Mouse (Mus musculus) midbrain, embryonic 10.5 days (tissue): ENCODE measurements around the gene Eftud2. TPM values are rescaled to one million over a fixed set of nuclear protein-coding genes. Genes with fewer than 3 reads are reported as not detected.

Experiments used
- DNase-seq: peaks from one replicate; pipeline ENCODE4 v3.0.0-alpha.2; 2017; ENCODE audit warnings: low spot score
- H3K27ac ChIP-seq: fragments of 300-500 bp; sonication (generic); replicated peaks from 2 replicates; pipeline ENCODE4 v1.5.1; 2016; ENCODE audit warnings: mild to moderate bottlenecking
- H3K27me3 ChIP-seq: fragments of 300-500 bp; sonication (generic); 2 replicates; pipeline ENCODE4 v1.6.1; 2016; ENCODE audit warnings: low read depth, mild to moderate bottlenecking; ENCODE audit not compliant: poor library complexity, severe bottlenecking
- H3K36me3 ChIP-seq: fragments of 300-500 bp; sonication (generic); 2 replicates; pipeline ENCODE4 v1.6.1; 2016; ENCODE audit warnings: mild to moderate bottlenecking, moderate library complexity
- H3K4me1 ChIP-seq: fragments of 300-500 bp; sonication (generic); 2 replicates; pipeline ENCODE4 v1.6.1; 2016
- H3K4me3 ChIP-seq: fragments of 300-500 bp; sonication (generic); 2 replicates; pipeline ENCODE4 v1.5.1; 2016; ENCODE audit warnings: mild to moderate bottlenecking, moderate library complexity
- H3K9me3 ChIP-seq: fragments of 300-500 bp; sonication (generic); replicated peaks from 2 replicates; pipeline ENCODE4 v1.6.1; 2016; ENCODE audit warnings: mild to moderate bottlenecking
- WGBS: fragments of 180-500 bp; shearing (Covaris S2); methylation state at CpG from one replicate; pipeline ENCODE4 v1.1.7; 2016; 5-methylcytosine and 5-hydroxymethylcytosine counted together
- polyA plus RNA-seq: library from polyadenylated mRNA; unstranded; fragments of >200 nt; fragmentation: Nextera tagmentation; extraction: Ambion mirVana; gene quantifications from 2 replicates; pipeline ENCODE4 v1.2.1, GENCODE M21; 2016

Gene Eftud2
- polyA plus RNA-seq, 1 experiment from 2014 or later = 339 TPM

DNA sequence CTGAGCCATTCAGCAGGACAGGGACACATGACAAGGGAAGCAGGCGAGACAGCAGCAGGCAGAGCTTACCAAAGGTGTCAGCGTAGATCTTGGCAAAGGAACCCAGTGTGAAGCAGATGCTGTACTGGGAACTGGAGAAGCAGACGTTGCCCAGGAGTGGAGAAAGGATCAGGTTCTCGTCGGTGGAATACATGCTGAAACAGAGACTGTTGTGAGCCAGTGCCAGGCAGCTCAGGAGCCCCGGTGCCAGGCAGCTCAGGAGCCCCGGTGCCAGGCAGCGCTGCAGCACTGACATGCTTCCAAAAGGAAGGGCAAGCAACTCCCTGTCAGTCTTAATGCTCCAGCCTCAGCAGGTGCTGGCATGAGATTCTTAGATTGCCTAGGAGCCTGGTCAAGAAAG, 20.9 kb downstream of the Eftud2 start:
- Histone ChIP-seq H3K4me1 (no peaks in the 10 kb centered on the region), H3K36me3 (peaks cover 100% of the 10 kb centered on the region)

GRCm38 (mm10) chr11:102858951-102859350, 21.8 kb downstream of the Eftud2 start:
- WGBS = 89% methylated on average over 11 of the region's 11 CpGs
- peaks cover 100% of the 10 kb centered on the region for H3K36me3 ChIP-seq
- no peaks in the 10 kb centered on the region for H3K4me1 ChIP-seq
- no peaks in the 10 kb centered on the region for H3K9me3 ChIP-seq
- H3K27ac ChIP-seq = no peak overlapping the region
- H3K27me3 ChIP-seq = no peaks in the 10 kb centered on the region
- H3K4me3 ChIP-seq = no peak overlapping the region
- DNase-seq = no peak

More for the DNA sequence above, 20.9 kb downstream of the Eftud2 start:
- 96% methylated on average over 8 of the region's 8 CpGs for WGBS
- Histone ChIP-seq H3K4me3 (no peak overlapping the region), H3K9me3 (no peaks in the 10 kb centered on the region), H3K27me3 (no peaks in the 10 kb centered on the region), H3K27ac (no peak overlapping the region)
- no peak for DNase-seq

GRCm38 (mm10) chr11:102855941-102856340, 24.8 kb downstream of the Eftud2 start:
- WGBS = 77% methylated on average over 6 of the region's 6 CpGs
- Histone ChIP-seq H3K27me3 (no peaks in the 10 kb centered on the region), H3K9me3 (no peaks in the 10 kb centered on the region), H3K27ac (no peak overlapping the region), H3K4me3 (no peak overlapping the region), H3K4me1 (no peaks in the 10 kb centered on the region), H3K36me3 (peaks cover 100% of the 10 kb centered on the region)
- no peak for DNase-seq

DNA sequence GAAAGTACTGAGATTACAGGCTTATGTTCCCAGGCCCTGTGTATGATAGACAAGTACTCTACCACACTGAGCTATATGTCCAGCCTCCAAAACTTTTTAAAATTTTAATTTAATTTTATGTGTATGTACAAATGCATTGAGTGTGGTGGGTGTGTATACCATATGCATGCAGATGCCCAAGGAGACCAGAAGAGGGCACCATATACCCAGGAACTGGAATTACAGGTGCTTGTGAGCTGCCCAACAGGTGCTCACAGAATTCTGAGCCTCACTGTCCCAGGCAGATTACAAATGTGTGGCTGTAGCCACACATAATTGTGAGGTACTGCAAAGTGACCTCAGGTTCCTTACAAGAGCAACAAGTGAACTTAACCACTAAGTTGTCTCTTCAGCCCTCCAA, 27.0 kb downstream of the Eftud2 start:
- Histone ChIP-seq H3K36me3 (peaks cover 100% of the 10 kb centered on the region), H3K27me3 (no peaks in the 10 kb centered on the region), H3K4me1 (no peaks in the 10 kb centered on the region), H3K27ac (no peak overlapping the region), H3K9me3 (no peaks in the 10 kb centered on the region), H3K4me3 (no peak overlapping the region)
- no peak for DNase-seq

DNA sequence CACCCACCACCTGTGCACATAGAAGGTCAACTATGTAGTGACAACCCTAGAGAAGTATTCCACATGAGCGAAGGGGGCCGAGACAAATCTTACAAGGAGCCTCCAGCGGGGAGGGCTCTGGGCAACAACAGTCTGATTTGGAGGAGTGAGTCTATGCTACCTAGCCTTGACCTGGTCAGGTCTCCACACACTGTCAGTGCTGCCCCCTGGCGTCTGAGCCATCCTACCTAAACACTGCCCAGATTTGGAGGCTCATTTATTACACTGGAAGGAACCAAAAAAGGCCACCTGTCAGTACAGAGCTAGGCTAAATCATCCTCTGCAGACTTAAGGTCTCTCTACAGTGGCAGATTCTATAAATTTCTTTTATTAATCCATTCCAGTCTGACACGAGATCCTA, 28.9 kb downstream of the Eftud2 start:
- H3K27me3 ChIP-seq = no peaks in the 10 kb centered on the region
- H3K9me3 ChIP-seq = no peaks in the 10 kb centered on the region
- no peak overlapping the region for H3K4me3 ChIP-seq
- WGBS = 72% methylated on average over 5 of the region's 5 CpGs
- peak; percentile 50 for DNase-seq
- no peak overlapping the region for H3K27ac ChIP-seq
- peaks cover 100% of the 10 kb centered on the region for H3K36me3 ChIP-seq
- H3K4me1 ChIP-seq = no peaks in the 10 kb centered on the region

DNA sequence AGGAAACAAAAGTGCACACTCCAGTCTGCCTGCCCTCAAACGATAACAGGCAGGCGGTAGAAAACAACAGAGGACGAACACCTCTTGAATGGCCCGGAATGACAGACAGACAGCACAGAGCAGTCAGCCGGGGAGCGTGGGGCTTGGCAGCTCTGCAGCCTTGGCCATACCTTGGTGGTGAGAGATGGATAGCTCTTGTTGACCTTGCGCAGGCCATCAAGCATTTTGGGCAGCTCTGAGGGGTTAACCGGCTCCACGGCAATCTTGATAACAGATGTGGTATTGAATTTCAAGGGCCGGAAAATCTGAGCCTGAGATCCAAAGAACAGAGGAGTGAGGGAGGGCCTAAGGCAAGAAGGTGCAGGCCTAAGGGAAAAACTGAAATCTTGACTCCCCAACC, 34.9 kb downstream of the Eftud2 start:
- H3K36me3 ChIP-seq = peaks cover 100% of the 10 kb centered on the region

GRCm38 (mm10) chr11:102838616-102839150, 42.1 kb downstream of the Eftud2 start:
- Histone ChIP-seq H3K9me3 (no peaks in the 10 kb centered on the region), H3K36me3 (peaks cover 80% of the 10 kb centered on the region), H3K4me3 (no peak overlapping the region), H3K4me1 (no peaks in the 10 kb centered on the region), H3K27me3 (no peaks in the 10 kb centered on the region), H3K27ac (no peak overlapping the region)
- no peak for DNase-seq
- 91% methylated on average over 9 of the region's 9 CpGs for WGBS

More for the DNA sequence above, 34.9 kb downstream of the Eftud2 start:
- Histone ChIP-seq H3K4me1 (no peaks in the 10 kb centered on the region), H3K4me3 (no peak overlapping the region), H3K27me3 (no peaks in the 10 kb centered on the region), H3K9me3 (no peaks in the 10 kb centered on the region), H3K27ac (no peak overlapping the region)
- no peak for DNase-seq
- WGBS = 90% methylated on average over 10 of the region's 10 CpGs

GRCm38 (mm10) chr11:102838126-102838525, 42.7 kb downstream of the Eftud2 start:
- H3K9me3 ChIP-seq = no peaks in the 10 kb centered on the region
- H3K4me3 ChIP-seq = no peak overlapping the region
- DNase-seq = no peak
- H3K36me3 ChIP-seq = peaks cover 75% of the 10 kb centered on the region
- H3K27me3 ChIP-seq = no peaks in the 10 kb centered on the region
- 100% methylated on average over 2 of the region's 2 CpGs for WGBS
- no peaks in the 10 kb centered on the region for H3K4me1 ChIP-seq
- H3K27ac ChIP-seq = no peak overlapping the region

GRCm38 (mm10) chr11:102837385-102837784, 43.4 kb downstream of the Eftud2 start:
- no peak for DNase-seq
- Histone ChIP-seq H3K4me3 (no peak overlapping the region), H3K36me3 (peaks cover 67% of the 10 kb centered on the region), H3K27me3 (no peaks in the 10 kb centered on the region), H3K4me1 (no peaks in the 10 kb centered on the region), H3K9me3 (no peaks in the 10 kb centered on the region), H3K27ac (no peak overlapping the region)
- 93% methylated on average over 1 of the region's 1 CpGs for WGBS

DNA sequence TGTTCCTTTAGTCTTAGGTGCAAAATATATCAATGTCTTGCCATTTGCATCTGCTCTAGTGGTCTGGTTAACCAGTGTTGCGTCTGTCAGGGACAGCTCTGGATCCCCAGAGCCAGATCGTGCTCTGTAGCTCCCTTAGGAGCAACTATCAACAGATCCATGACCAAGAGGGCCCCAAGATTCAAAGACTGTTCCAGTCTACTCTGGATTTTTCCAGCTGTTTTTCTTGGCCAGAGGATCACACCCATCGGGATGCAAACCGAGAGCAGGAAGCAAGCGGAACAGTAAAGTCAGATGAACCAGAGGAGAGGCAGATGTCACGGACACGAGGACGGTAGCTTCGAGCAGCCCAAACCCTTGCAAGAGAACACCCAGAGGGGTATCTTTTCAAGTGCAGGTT, 44.6 kb downstream of the Eftud2 start:
- Histone ChIP-seq H3K4me3 (no peak overlapping the region), H3K27ac (no peak overlapping the region), H3K36me3 (peaks cover 55% of the 10 kb centered on the region), H3K9me3 (no peaks in the 10 kb centered on the region), H3K4me1 (no peaks in the 10 kb centered on the region), H3K27me3 (no peaks in the 10 kb centered on the region)
- no peak for DNase-seq
- 90% methylated on average over 9 of the region's 9 CpGs for WGBS

GRCm38 (mm10) chr11:102835549-102835948, 45.2 kb downstream of the Eftud2 start, which contains the start of gene Higd1b:
Gene Higd1b, plus strand, starts transcription at chr11:102835849.
- H3K4me1 ChIP-seq = no peaks in the 10 kb centered on the region
- H3K27me3 ChIP-seq = no peaks in the 10 kb centered on the region
- 84% methylated on average over 4 of the region's 4 CpGs for WGBS
- peaks cover 49% of the 10 kb centered on the region for H3K36me3 ChIP-seq
- no peaks in the 10 kb centered on the region for H3K9me3 ChIP-seq
- no peak for DNase-seq
- no peak within 1 kb of the TSS for H3K4me3 ChIP-seq
- H3K27ac ChIP-seq = no peak within 1 kb of the TSS

- no peaks in the 10 kb centered on the region for H3K9me3 ChIP-seq
- H3K36me3 ChIP-seq = peaks cover 36% of the 10 kb centered on the region
- H3K4me1 ChIP-seq = no peaks in the 10 kb centered on the region
- no peak overlapping the region for H3K4me3 ChIP-seq
- H3K27me3 ChIP-seq = no peaks in the 10 kb centered on the region
- H3K27ac ChIP-seq = no peak overlapping the region
- DNase-seq = no peak
- WGBS = 93% methylated on average over 10 of the region's 10 CpGs
These were observed 46.6 kb downstream of the Eftud2 start for GRCm38 (mm10) chr11:102834219-102834618.

GRCm38 (mm10) chr11:102832700-102833297, 48.0 kb downstream of the Eftud2 start:
- Histone ChIP-seq H3K4me1 (no peaks in the 10 kb centered on the region), H3K27ac (no peak overlapping the region), H3K4me3 (no peak overlapping the region), H3K9me3 (no peaks in the 10 kb centered on the region), H3K27me3 (no peaks in the 10 kb centered on the region), H3K36me3 (peaks cover 21% of the 10 kb centered on the region)
- no peak for DNase-seq
- WGBS = 77% methylated on average over 18 of the region's 18 CpGs
